Mouse (Mus musculus) erythroblast, adult 5-6 weeks (primary cell): ENCODE measurements around the gene Bckdha. TPM values are rescaled to one million over a fixed set of nuclear protein-coding genes. Genes with fewer than 3 reads are reported as not detected.

Experiments used
- ATAC-seq: replicated peaks from 2 replicates; pipeline ENCODE4 v1.8.0; 2016; ENCODE audit warnings: moderate number of reproducible peaks, mild to moderate bottlenecking, moderate TSS enrichment, inconsistent platforms; ENCODE audit not compliant: poor library complexity, low FRiP score, severe bottlenecking
- total RNA-seq, 2 experiments: library from RNA; stranded (forward) in 1 of 2; stranded (reverse) in 1 of 2; fragments of 150-400 nt in 1 of 2; fragments of 200-764, 138-1000 nt in 1 of 2; gene quantifications; 2 replicates each; pipeline versions ENCODE4 v1.2.3 to v1.2.4; 2015 to 2017; ENCODE audit warnings: low replicate concordance in 2 of 2

Gene Bckdha
- total RNA-seq, 2 experiments from 2014 or later = 4.3 to 17.9 TPM

DNA sequence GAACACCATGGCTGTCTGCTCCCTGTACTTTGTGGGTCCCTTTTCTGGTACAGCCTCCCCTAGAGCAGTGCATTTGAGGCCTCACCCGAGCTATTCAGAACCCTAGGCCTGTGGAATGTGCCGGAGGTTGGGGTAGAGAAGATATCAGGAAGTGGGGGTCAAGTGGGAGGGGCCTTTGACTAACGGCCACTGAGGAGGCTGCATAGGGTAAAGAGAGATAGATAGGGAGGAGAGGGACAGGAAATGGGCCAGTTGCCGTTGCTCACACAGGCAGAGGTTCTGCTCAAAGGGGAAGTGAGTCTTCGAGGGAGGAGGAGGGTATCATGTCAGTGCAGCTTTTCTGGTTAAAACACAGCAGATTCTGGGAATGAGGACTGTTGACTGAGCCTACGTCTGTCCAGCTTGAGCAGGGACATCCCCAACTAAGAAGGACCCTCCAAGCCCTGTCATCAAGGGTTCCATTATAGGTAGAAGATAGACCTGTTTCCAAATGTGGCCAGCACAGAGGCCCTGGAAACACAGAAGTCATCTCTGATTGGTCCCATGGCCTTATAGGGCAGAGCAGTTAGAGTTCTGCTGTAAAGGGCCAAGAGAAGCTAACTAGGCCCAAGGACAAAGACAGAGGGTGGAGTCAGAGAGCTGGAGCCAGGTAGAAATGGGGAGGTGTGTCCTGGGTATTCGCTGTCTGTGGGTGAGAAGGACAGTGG, 24.8 kb upstream of the Bckdha start:
- ATAC-seq = no peak

DNA sequence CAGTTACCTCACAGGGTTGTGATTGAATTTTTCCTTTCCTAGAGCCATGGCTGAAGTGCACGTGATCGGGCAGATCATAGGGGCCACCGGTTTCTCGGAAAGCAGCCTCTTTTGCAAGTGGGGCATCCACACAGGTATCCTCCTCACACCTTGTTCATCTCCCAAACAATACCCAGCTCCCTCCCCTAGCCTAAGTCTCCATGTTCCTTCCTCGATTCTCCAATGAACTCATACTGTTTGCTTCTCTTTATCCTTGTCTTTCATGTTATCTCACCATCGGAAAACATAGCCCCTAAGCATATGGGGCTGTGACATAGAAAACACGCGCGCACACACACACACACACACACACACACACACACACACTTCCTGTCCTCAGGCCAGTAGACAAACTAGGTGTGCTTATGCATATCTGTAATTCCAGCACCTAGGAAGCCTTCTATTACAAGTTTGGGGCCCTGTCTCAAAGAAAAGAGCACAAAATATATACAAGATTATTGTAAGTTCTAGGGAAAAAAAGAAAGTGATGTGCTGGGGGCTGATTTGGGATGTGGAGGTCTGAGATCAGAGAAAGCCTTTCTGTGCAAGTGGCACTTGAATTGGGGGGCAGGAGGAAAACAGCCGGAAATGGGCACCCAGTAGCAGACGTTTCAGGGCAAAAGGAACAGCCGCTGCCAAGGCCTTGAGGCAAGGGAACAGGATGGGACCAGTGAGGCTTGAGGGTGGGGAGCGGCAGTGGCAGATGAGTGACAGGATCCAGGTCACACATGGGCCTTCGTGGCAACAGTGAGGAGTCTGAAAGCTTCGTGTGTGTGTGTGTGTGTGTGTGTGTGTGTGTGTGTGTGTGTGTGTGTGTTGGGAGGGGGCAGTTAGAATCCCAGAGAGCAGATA, 22.8 kb upstream of the Bckdha start:
- ATAC-seq = no peak

DNA sequence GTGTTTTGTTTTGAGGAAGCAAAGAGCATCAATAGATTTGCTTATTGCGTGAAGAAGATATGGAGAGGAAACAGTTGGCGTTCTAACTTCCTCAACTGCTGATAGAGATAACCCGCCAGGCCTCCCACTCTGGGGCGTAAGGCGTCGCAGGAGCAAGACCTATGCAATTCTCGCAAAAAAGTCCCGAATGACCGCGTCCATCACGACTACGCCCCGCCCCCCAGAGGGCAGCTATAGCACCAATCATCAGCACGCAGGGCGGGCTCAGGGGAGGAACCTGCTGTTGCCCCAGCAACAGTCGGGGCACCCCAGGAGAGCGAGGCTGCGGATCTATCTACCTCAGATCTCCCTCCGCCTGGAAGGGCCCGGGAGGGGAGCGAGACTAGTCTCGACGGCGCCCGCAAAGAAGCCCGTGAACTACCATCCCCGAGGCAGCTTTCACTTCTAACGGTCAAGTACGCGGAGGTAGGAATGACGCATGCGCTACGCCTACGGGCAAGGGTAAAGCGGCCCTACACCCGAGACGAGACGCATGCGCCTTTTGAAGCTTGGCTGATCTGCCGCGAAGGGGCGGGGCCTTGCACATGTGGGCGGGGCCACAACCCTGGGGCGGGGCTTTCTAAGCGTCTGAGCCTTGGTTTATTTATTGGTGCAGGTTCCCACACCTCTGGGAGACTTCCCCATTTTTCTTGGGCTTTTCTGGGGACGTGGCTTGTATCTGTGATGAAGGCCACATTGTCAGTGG, 21.9 kb upstream of the Bckdha start, which contains the start of gene B9d2:
B9d2 (plus strand) TSS at position 267 of the 745 bp plus-strand sequence.
- ATAC-seq = peak; percentile 94

DNA sequence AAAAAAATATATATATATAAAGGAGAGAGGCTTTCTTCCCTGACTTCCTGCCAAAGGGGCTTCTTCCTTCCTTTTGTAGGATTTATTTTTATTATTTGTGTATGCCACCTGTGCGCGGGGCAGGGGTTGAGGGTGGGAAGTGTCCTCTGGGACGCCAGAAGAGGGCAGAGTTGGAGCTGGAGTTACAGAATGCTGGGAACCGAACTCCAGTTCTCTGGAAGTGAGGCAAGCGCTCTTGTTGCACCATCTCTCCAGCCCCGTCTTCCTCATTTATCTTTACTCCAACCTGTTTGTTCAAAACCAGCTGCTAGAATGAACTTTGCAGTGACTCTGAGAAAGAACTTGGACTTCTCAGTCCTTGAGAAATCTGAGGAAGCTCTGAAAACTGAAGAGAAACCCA, 21.2 kb upstream of the Bckdha start:
- no peak for ATAC-seq

DNA sequence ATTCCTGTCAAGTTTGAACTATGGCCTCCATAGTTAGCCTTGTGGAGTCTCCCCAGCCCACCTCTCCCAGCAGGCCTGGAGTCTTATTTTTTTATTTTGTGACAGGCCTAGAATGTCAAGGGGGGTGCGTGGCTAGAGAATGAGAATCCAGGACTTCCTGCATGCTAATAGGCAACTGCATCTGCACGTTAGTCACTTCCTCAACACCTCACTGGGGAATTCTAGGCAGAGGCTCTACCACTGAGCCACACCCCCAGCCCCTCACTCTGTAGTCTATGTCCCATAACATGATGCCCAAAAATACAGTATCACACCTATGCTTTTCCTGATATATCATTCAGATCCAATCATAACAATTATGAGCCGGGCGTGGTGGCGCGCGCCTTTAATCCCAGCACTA, 18.2 kb upstream of the Bckdha start:
- no peak for ATAC-seq

DNA sequence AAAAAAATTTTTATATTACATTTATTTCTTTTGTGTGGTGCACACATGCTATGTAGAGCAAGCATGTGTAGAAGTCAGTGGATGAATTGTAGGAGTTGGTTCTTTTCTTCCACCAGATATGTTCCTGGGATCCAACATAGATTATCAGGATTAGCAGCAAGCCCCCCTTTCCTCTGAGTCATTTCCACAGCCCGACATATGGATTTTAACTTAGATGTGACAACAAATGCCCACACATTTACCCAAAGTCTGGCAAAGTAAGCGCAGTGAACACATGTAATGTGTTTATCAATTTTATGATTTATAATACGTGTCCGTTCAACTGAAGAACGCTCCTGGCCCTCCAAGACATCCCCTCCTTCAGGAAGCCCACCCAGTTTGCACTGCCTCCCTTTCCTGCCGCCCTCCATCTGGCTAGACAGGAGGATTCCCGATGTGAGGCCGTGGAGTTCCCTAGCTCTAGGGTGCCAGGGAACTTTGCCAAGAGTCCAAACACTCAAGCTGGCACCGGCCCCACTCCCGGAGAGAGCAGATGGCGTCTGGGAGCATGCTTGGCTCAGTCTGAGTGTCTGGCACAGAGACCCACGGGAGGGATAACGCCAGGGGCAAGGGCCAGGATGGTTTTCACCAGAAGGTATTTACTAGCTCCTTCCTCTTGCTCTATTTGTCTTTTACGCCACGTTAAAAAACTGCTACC, 17.5 kb upstream of the Bckdha start:
- ATAC-seq = no peak

DNA sequence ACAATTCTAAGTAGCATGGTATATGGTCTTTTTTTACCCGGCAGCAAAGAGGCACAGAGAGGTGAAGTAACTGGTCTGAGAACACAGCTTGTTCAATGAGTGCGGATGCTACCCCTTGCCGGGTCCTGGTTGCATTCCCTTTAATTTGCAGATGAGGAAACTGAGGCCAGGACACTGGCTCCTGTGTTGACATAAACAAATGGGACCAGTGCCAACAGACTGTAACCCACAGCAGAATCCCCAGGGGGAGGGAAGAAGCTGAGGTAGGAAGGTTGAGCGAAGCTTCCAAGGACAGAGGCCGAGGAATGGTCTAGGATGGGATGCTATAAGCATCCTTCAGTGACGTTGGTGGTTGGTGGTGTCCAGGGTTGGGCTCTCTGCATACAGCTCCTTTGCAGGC, 16.6 kb upstream of the Bckdha start:
- no peak for ATAC-seq

DNA sequence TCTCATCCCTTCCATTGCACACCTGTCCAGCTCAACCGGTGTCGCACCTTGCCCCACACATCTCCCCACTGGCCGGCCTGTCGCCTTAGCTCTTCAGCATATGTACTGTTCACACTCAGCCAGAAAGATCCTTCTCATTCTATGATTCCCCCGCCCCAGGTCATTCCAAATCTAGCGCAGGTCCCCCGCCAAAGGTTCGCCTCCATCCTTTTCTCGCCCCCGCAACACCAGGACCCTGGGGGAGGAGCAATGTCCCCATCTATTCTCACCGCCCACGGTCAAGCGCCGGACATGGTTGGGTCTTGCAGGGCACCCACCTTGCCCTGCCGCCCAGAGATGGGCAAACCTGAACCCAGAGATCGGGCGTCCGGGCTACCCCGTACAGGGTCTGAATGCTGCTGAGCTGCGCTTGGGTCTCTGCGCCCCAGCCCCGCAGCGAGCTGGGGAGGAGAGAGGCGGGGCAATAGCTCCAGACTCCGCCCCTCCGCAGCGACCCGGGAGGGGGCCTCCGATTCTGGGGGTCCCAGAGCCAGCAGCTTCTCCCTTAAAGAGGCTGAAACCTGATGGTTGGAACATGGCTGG, 16.0 kb upstream of the Bckdha start, which contains the start of gene Tmem91:
Tmem91 (minus strand) TSS at position 448 of the 582 bp plus-strand sequence.
- ATAC-seq = no peak

DNA sequence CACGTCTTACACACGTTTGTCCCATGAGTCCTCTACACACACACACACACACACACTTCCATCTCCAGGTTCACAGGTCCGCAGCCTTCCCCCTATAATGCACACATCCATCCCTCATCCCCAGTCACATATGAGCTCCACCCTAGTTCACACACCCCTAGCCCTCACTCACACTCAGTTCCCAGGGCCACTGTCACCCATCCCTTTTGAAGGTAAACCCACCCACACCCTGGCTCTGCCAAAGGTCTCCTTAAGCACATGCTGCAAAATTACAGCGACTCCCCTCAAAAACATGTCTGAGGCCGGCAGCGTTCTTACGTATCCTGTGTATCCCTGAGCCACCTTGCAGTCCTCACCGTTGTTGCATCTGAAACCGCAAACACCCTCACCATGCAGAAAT, 15.5 kb upstream of the Bckdha start:
- no peak for ATAC-seq

DNA sequence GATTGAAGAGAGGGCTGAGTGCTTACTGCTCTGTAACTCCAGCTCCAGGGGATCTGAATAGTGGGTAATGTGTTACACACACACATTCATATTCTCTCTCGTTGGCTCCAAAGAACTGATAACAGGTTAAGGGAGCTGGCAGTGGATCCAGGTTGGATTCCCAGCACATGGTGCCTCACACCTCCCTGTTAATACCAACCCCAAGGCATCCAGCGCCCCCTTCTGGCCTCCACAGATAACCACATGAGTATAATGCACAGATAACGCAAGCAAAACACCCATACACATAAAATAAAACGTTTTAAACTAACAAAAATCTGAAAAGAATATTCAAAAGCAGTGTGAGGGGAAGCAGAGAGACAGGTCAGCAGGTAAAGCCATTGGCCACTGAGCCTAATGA, 13.7 kb upstream of the Bckdha start:
- no peak for ATAC-seq

DNA sequence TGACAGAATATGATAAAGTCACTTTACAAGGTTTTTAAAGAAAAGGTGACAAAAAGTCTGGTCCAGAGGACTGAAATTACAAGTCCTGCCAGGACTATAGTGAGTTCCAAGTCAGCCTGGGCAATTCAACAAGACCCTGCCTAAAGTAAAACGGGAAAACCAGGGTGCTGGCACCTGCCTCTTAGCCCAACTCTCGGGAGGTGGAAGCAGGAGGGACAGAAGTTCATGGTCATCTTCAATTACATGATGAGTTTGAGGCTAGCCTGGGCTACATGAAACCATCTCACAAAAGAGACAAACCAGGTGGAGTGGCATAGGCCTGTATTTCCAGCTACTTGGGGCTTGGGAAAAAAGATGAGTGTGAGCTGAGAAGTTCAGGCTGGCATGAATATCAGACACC, 12.9 kb upstream of the Bckdha start:
- no peak for ATAC-seq

DNA sequence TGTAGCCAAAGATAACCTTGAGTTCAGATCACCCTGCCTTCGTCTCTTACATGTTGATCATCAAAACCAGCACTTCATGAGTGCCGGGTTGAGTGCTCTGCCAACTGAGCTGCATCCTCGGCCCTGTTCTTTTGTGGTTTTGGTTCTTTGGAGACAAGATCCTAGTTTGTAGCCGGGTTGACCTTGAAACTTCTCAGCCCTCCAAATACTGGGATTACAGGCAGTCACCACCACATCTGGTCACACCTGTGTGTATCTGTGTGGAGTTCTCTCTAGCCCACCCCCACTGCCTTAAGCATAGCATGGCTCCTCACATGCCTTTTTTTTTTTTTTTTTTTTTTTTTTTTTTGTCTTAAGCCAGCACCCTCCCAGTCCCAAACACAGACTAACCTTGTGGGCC, 11.3 kb upstream of the Bckdha start:
- ATAC-seq = no peak

DNA sequence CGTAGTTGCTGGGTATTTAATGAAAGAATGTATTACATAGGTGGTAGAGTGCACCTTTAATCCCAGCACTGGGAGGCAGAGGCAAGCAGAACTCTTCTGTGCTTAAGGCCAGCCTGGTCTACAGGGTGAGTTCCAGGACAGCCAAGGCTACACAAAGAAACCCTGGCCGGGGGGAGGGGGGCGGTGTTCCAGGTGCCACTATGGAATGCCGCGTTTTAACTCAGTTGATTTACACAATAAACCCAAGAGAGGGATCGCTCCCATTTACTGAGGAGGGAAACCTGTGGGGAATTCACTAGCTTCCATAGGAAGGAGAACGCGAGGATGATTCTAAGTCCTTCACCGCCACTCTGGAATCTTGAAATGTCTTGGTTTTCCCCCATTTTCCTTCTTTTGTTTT, 10.8 kb upstream of the Bckdha start:
- ATAC-seq = no peak

DNA sequence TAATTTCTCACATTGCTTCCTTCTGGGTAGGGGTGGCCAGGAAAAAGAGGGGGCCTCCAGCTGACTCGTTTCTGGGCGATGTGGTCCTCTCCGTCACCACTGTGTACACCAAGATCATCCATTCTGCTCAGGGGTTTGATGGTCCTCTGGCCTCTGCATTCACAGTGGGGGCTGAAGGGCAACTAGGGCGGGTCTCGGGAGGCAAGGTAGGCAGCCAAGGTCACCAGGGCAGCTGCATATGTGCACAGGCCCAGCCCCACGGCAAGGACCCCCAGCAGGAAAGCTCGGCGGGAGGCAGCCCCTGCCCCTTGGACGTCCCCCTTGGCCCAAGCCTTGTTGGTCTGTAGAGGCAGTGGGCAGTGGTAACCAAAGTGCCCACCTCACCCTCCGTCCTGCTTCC, 10.4 kb upstream of the Bckdha start:
- ATAC-seq = no peak

DNA sequence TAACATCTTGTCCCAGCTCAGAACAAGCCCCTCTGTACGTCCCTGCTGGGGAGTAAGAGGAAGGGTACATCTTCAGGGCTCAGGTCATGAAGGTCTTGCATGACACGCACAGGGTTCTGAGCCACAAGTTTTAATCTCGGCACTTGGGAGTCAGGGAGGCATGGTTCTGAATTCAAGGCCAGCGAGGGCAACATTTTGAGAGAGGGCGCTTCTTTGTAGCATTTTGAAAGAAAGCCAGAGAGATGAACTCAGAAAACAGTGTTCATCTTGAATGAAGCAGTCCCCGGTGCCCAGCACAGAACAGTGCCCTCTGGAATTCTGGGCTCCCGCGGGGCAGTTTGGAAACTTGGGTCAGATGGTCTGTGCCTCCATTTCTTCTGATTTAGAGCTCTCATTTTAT, 7.6 kb upstream of the Bckdha start:
- ATAC-seq = no peak

DNA sequence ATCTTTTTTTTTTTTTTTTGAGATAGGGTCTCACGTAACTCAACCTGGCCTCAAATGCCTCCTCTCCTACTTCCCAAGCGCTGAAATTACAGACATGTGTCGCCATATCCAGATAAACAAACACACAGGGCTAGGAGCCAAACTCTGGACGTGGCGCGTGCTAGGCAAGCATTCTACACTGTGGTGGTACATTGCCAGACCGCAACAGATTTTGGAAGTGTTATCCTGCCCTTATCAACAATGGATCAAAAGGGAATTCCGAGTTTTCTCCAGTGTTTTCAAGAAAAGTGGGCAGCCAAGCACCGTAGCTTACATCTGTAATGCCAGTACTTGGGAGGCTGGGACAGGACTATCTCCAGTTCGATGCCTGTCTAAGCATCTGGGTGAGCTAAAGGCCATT, 996 bp downstream of the Bckdha start:
- no peak for ATAC-seq

DNA sequence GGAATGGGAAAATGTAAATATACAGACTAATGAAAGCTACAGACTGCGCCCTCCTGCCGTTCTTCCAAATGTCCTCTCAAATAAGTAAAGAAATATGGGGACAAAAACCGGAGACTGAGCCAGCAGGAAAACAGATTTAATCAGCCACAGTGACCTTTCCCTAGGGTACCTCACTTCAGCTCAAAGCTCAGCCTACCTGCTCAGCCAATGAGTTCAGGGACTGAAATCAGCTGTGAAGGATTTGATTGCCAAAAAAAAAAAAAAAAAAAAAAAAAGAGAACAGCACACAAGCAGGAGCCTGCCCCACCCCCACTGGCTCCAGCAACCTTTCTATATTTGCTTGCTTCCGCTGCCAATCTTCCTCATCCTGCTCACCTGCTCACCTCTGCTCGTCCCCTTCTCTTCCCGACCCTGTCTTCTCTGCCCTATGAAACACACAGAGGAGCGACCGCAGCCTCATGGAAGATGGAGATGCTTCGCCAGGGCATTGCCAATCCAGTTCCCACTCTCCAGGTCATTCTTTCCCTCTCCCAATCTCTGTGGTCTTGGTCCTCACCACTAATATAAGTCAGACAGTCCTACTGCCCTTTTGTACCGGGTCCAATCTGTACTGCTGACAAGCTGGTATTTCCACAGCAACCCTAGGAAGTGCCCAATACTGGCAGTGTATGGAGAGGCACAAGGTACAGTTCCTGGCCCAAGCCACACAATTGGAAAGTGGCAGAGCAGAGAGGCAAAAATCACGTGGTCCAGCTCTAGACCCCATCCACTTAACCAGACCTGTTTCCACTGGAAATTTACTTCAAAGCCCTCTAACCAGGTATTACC, 3.0 kb downstream of the Bckdha start:
- ATAC-seq = no peak

DNA sequence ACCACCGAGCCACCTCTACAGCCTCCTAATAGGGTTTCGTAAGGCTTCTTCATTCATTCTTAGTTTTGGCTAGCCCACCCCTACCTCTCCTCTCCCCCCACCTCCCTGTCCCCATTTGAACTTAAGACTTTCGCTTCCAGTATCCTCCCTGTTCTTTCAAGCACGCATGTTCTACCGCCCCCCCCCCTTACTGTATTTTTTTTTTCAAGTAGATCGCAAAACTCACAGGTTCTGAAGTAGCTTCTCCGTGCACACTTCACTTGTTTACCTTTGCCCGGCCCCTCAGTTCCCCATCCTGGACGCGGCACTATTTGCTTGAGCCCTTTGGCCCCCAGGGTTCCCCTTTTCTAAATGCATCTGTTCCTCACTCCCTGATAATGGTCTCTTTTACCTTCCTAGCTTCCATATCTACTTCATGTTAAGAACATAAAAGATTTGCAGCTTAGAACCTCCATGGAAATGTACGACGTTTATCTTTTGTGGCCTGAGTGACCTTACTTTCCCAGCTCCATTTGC, 6.5 kb downstream of the Bckdha start:
- no peak for ATAC-seq
